Mouse (Mus musculus): ENCODE results near the gene Layn. TPM values are rescaled to one million over a fixed set of nuclear protein-coding genes. Genes with fewer than 3 reads are reported as not detected.

Layn gene
- total RNA-seq (2015) (5.9 and 8.1 TPM in 2 replicates), total RNA-seq (2017) (16.3 and 20.6 TPM in 2 replicates)

DNA sequence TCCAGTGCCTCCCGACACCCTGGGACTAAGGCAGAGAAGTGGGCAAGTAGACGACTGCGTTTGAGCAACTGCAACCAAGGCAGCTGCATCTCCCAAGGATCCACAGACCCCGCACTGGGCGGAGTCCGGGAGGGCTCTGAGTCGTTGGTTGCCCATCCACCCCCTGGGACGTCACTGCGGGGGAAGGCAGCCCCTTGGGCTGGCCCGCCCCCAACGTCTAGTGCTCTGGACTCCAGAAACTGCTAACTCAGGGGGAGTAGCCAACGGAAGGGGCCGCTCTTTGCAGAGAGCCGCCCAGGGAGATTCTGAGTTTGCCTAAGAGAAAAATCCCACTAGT lies at the start of gene Layn:
Layn (minus strand) TSS at position 116 of the 337 bp plus-strand sequence.
- ATAC-seq (ENCODE audit: poor library complexity, severe bottlenecking): peak; percentile 90

DNA sequence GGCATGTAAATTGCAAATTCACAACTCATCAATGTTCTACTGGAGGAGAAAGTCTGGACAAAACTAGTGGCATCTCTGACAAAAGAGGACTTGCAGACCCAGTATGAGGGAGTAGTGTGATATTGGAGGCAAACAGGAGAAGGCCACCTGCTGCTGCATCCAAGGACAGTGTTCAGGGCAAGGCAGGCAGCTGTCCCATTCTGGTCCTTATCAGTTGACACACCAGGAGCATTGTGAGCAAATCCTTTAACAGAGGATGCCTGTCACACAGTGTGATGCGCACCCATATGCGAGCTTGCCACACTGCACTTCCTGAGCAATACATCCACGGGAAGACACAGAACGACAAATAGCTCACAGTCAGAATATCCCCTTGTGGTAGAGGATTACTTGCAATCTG lies 37.9 kb upstream of the Layn start:
- no peak for ATAC-seq (ENCODE audit: poor library complexity, severe bottlenecking)

DNA sequence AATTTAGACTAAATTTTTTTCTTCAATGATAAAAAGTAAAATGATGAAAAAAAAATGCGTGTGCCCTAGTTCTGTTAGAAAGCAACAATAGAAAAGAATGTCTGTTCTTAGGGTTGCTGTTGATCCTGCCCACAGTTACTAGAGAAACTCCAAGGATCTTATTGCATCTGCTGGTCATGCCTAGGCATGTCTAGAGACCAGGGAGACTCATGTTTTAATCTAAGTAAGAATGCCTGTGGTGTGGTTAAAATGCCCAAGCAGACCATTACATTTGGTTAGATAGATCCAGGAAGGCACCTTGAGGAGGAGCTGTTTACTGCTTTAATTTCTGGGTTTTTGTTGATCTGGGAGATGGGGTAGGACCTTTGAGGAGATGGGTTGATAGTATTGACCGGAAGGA lies 28.9 kb upstream of the Layn start:
- no peak for ATAC-seq (ENCODE audit: poor library complexity, severe bottlenecking)

DNA sequence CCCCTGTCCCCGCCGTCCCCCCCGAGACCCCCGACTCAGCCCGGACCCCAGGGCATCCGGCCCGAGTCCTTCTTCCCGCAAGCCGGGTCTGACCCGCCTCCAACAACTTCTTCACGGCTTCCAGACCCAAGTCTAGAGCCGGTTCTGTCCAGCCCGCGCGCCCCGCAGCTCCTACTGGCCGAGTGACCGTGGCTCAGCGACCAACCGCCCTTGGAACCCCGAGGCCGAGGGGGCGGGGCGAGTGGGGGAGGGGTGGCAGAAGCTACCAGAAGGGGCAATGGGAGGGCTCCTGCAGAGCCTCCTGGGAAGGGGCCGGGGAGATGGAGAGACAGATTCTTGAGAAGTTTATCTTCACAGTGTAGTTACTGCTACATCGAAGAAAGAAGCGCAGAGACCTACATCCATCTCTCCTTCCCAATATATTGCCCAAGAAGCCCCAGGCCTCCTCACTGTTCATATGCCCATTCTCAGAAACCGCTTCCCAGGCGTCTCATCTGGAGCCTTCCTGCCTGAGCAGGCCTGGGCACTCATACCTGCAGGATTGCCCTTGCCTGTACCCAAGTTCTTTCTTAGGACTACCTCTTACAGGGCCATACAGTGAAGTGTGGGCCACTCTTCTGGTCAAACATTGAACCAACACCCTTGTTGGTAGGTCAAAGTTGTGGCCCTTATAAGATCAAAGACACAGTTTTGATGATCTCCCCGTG lies 27.1 kb upstream of the Layn start:
- no peak for ATAC-seq (ENCODE audit: poor library complexity, severe bottlenecking)

DNA sequence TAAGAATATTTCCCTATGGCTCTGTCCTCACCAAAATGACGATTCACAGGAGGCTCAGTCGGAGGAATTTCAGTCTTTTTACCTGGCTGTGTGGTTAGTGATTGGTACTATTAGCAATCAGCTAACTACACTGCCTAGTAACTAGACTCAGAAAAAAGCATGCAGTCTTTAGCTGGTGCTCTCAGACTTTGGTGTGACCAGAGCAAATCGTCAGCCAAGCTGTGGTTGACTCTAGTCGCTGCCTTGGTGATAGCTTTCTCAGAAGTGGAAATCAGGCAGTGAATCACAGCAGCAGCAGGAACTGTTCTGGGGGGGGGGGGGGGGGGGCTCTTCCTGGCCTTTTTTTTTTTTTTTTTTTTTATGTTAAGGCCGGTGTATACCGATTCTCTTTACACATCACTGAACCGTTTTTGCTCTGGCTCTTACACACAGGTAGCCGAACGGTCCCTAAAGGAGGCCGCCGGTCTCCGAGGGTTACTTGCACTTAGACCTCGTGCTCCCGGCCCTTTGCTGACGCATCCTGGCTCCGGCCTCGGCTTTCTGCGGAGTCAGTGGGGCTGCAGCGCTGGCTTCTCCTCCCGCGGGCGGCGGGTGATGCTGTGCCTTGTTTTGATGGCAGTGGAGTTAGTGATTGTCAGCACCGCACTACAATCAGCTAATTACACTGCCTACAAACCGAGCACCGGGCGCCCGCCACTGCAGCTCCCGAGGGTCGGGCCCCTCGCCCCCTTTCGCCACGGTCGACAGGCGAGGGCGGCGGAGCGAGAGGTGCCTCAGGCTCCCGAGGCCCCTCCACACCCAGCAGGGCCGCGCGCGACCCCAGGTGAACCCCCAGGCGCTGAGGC lies 26.3 kb upstream of the Layn start:
- no peak for ATAC-seq (ENCODE audit: poor library complexity, severe bottlenecking)

DNA sequence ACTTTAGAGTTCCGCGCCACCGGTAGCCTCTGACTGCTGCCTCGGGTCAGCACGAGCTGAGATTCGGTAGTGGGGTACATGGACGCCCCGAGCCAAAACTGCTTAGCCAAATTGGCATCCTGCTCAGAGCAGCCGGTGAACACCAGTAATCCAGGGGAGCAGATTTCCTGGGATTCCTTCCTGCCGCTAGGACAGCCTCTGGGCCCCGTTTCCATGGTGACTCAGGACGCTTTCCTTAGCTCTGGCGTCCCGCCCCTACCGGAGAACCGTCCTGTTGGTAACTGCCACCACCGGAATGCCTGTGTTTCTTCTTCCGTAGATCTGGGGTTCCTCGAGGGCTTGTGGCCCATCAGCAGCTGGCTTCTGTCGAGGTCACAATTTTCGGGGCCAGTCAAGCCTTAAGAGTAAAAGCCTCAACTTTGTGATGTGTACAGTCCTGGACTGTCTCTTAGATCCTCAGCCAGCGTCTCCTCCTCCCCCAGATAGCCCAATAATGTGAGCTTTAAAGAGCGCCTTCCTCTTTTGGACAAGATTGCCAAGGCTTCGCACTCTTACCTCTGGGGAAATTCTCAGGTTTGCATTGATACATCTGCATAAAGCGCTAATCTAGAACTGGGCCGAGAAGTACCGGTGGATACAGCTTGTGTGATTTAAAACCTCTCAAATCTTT lies 25.0 kb upstream of the Layn start, which contains the start of gene 4833427G06Rik:
4833427G06Rik (minus strand) TSS at position 323 of the 670 bp plus-strand sequence.
- no peak for ATAC-seq (ENCODE audit: poor library complexity, severe bottlenecking)

DNA sequence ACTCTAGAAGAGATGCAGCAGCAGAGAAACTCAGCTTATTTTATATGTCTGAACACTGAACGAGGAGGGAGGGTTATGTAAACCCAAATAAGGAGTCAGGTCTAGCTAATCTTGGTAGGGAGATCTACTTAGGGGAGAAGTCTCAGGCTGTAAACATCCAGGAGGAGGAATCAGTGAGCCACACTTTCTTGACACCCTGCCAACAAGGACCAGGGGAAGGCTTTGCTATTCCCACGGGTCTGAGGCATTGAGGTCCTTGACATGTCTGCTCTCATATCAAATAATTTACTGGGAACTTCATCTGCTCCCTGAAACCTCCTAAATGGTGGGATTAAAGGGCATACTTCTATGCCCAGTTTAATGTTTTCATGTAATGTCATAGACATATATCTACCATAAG lies 19.4 kb upstream of the Layn start:
- ATAC-seq (ENCODE audit: poor library complexity, severe bottlenecking): no peak

DNA sequence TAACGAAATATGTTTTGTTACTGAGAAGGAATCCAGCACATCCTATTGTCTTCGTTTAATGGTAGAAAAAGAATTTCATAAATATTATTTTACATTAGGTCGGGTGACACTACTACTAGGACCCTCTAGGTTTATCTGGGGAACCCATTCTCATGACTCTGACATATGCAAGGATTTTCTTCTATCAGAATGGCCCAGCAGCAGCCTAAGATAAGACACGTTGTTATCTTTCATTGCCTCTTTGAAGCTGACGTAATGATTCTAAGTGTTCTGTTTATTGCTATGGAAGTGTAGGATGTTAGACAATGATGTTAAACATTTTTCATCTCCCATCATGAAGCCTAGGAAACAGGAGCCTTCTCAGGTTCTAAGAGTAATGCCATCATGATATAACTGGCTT lies 16.8 kb upstream of the Layn start:
- ATAC-seq (ENCODE audit: poor library complexity, severe bottlenecking): no peak

DNA sequence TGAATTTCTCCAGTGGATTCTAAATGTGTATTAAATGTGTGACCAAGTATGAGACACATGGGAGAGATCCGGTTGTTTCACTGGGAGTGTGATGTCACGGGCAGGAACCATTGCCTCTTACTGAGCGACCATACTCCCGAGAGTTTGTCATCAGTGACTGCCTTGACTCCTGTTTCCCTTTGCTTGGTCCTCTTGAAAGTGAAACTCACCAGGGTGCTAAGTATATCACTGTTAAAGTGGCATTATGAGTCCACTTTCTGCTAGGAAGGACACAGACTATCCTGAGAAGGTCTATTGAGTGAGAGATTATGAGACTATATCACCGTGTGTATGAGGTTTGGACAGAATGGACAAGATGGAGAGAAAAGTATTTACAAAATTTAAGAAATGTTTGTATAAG lies 4.7 kb upstream of the Layn start:
- ATAC-seq (ENCODE audit: poor library complexity, severe bottlenecking): no peak

DNA sequence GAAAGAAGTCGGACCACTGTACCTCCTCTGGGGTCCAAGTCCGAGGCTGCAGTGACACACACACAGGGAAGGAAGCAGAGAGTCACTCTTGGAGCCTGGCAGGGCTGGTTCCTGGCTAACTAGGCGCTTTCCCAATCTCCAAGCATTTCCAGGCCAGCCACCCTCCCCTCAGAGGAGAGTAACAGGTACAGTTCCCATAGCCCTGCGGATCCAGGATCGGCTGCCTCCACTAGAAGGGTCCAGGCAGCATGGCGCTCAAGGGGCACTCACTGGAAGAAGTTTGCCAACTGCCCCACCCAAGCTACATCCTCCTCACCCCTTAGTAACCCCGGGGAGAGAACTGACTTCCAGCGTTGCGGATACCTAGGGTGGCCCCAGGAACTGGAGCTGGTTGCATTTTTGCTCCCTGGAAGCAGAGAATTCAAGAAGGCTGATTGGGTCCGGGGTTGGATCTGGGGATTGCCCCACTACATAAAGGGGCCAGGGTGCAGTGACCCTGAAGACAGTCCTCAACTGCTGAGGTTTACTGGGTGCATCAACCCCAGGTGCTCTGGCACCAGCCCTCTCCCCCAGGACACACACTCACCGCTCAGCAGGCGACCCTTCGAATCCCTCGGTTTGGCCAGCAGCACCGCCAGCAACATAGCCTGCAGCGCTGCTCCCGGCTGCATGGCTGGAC lies 455 bp downstream of the Layn start:
- peak; percentile 47 for ATAC-seq (ENCODE audit: poor library complexity, severe bottlenecking)

DNA sequence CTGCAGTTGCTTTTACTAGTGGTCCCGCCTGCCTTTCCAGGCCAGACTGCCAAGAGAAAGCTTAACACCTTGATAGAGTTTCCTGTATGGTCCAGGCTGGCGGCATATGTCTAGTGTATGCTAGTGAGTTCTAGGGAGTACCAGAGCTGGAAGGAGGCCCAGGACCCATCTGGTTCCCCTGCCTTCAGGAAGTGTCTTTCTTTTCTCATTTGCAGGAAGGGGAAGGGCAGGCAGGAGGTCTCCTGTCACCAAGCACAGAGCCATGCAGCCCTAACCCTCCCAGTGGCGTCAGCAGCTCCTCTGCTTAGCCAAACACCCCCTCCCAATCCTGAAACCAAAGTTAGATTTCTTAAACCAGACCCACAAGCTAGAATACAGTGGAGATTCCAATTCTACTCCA lies 1.1 kb downstream of the Layn start:
- ATAC-seq (ENCODE audit: poor library complexity, severe bottlenecking): 0 out of 2 replicates have a peak, but pooled peaks have one; percentile 10

DNA sequence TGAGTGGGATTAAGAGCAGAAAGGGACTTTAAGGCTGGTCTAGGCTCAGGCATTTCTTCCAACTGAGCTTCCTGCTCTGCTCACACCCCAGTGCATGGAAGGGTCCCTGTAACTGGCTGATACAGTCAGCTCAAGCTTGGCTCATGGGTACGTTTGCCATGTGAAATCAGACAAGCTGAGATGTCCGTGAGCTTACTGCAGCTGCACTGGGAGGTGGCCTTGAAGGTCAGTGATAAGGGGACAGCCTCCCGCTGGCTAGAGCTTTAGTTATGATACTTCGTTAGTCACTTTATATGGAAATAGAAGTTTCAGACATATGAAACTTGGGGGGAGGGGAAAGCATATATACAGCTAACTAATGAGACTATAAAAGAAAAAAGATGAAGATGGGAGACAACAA lies 6.1 kb downstream of the Layn start:
- no peak for ATAC-seq (ENCODE audit: poor library complexity, severe bottlenecking)

DNA sequence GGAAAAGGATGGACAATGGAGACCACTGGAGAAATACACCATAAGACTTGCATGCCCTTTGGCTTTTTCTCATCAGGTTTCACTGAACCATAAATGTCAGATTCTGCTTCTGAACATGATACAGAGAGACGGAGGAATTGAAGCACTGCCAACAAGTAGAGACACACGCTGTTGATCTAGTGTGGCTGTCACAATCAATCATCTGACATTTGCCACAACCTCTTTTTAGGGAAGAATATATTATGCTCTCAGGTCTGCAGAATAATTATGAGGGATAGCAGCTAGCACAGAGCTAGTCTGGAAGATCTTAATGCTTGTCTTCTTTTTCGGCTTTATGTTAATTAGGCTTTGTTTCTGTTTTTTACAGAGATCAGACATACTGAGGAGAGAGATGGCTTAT lies 8.7 kb downstream of the Layn start:
- ATAC-seq (ENCODE audit: poor library complexity, severe bottlenecking): no peak

DNA sequence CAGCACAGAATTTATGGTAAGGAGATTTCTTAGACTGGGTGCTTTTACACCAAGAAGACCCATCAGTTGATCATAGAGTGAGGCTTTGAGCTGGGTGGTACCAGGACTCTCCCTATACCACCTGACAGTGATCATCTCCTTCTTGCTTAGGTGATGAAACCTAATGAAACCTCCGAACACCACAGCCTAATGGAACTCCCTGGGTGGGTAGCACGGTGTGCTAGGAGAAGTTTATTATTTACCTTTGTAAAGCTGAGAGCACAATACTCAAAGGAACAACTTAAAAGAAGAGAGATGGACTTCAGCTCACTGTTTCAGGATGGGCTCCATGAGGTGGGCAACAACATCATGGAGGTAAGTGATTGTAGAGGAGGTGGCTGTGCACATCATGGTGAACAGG lies 16.3 kb downstream of the Layn start, which contains the start of gene Btg4:
Btg4 (plus strand) TSS at position 301 of the 400 bp plus-strand sequence.
- ATAC-seq (ENCODE audit: poor library complexity, severe bottlenecking): no peak

DNA sequence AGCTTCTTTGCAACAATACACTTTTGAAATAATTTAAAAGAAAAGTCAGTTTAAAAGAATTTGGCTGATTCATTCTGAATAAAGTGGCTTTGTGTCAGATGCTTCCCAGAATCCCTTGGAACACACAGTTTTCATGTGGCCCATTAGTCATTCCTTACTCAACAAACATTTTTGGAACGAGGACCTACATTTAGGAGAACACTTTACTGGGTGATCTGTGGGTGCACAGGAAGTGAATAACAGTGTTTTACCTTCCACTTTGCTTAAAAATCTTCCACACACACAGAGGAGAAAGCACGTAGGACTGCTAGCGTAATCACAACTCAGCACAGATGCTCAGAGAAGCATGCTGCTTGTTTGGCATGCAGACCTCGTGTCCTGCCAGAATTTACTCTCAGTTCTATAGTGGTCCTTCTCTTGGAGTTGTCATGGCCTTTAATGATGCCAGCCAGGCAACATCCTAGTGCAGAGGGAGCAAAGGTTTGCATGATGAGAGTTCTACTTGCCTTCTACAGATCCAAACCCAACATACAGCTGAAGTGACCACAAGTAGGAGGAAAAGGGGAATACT lies 17.9 kb downstream of the Layn start:
- no peak for ATAC-seq (ENCODE audit: poor library complexity, severe bottlenecking)

DNA sequence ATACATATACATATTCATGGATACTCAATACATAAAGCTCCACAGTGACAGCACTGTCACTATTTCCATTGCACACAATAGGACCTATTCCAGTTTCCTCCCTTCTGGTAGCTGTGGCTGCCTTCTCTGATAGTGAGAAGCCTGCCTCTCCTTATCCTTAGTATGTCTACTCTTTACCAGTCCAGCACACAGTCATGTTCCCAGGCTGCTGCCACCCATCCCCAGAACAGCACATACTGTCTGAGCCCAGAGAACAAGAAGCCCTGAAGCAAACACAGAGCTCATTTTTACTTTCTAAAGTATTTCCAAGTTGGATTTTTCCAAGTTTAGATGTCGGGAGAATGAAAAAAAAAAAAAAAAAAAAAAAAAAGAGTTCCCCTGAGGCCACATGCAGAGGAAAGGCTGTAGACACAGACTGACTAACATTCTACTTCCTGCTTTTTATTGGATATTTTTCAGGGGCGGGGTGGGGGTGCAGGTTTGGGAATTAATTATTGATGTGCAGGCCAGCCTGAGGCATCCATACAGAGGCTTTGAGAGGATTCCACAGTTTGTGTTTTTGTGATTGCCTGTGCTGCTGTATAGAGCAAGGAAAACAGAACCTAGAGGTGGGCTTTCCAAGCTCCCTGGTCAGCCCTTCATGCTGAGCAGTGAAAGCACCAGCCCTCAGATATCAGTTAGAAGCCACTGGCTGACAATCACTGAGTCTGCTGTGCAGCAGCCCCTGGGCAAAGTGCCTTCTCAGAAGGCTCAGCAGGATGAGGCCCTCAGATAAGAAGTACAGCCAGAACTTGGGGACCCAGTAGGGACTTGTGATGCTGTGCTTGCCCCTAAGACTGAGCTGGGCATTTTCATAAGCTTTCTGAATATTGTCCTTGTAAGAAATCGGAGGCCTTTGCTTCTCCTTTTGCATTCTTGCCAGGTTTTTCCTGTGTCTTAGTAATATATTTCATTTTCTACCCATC lies 20.3 kb downstream of the Layn start:
- no peak for ATAC-seq (ENCODE audit: poor library complexity, severe bottlenecking)

DNA sequence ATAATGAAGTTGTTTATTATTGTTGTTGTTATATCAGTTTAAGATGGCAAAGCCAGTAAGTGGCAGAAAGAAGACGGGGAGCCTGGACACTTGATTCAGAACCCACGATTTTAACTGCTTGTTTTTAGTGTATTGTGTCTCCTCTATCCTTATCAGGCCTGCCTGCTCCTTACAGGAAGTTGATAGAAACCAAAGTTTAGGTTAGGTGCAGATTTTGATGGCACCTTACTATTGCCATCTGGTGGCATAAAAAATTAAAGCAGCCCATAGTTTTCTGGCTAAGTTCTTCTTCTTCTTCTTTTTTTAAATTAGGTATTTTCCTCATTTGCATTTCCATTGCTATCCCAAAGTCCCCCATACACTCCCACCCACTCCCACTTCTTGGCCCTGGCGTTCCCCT lies 24.7 kb downstream of the Layn start:
- ATAC-seq (ENCODE audit: poor library complexity, severe bottlenecking): peak; percentile 77

DNA sequence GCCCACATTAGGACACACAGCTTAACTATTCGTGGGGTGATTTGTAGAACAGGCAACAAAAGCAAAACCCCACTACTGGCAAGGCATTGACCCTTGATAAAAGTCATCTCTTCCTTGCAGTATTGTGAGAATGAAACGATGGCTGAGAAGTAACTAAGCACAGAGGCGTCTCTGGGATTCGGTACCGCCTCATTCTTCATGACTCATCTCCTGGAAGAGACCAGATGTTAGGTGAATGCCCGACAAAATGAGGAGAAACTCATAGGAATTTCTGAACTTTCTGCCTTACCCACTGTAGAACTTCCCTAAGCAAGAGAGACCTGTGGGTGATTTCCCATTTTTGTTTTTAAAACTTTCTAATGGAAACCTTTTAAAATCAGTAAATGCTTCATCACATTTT lies 34.8 kb downstream of the Layn start:
- no peak for ATAC-seq (ENCODE audit: poor library complexity, severe bottlenecking)

DNA sequence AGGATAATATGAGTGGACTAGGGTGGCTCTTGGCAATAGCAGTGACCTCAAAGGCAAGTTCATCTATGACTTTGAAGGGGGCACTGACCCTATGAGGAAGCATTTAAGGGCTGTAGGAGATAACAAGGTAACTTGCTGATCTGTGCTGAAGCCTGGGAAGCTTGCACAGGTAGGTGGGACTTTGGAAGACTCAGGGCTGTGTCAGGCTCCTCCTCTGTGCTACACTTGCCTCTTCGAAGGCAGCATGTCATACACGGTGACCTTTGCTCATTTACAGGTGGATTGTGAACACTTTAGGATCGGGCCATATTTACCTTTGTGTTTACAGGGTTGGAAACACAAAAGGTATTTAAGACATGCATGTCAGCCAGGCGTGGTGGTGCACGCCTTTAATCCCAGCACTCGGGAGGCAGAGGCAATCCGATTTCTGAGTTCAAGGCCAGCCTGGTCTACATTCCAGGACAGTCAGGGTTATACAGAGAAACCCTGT lies 35.4 kb downstream of the Layn start:
- no peak for ATAC-seq (ENCODE audit: poor library complexity, severe bottlenecking)
